Mouse (Mus musculus): ENCODE results near the gene Pts. TPM values are rescaled to one million over a fixed set of nuclear protein-coding genes. Genes with fewer than 3 reads are reported as not detected.

Gene Pts
- polyA plus RNA-seq (2017; shearing (Covaris generic)) = 52.5 TPM

GRCm38 (mm10) chr9:50528293-50528892 is at the start of gene Pts:
Pts (minus strand) TSS chr9:50528724.

GRCm38 (mm10) chr9:50561145-50561917 is 32.8 kb upstream of the Pts start, which contains the start of gene Tex12:
Tex12 (minus strand) TSS chr9:50561325.

GRCm38 (mm10) chr9:50555094-50555446 is 26.5 kb upstream of the Pts start, which contains the start of gene Bco2:
Bco2 (minus strand) TSS chr9:50555181.

GRCm38 (mm10) chr9:50554241-50555093 is 25.9 kb upstream of the Pts start, which contains the start of gene Il18:
Il18 (plus strand) TSS chr9:50554827.

GRCm38 (mm10) chr9:50494311-50494710 is 34.2 kb downstream of the Pts start, which contains the start of gene Plet1:
Plet1 (plus strand) TSS chr9:50494525.

Other genes starting within 250 kb of the Pts start
- gene Rpl10-ps3, start 183.8 kb downstream of the Pts start, polyA plus RNA-seq (2017; shearing (Covaris generic)) = 685 TPM
- not detected for gene Plet1, start 34.2 kb downstream of the Pts start, polyA plus RNA-seq (2017; shearing (Covaris generic))
- 3.7 TPM for gene Il18, start 26.1 kb upstream of the Pts start, polyA plus RNA-seq (2017; shearing (Covaris generic))
- gene Bco2, start 26.5 kb upstream of the Pts start, polyA plus RNA-seq (2017; shearing (Covaris generic)) = 0.17 TPM
- not detected for gene Tex12, start 32.6 kb upstream of the Pts start, polyA plus RNA-seq (2017; shearing (Covaris generic))
- gene Sdhd, start 75.1 kb upstream of the Pts start, polyA plus RNA-seq (2017; shearing (Covaris generic)) = 80.5 TPM
- 54.4 TPM for gene Timm8b, start 75.2 kb upstream of the Pts start, polyA plus RNA-seq (2017; shearing (Covaris generic))
- gene Pih1d2, start 88.6 kb upstream of the Pts start, polyA plus RNA-seq (2017; shearing (Covaris generic)) = not detected
- gene Nkapd1, start 88.7 kb upstream of the Pts start, polyA plus RNA-seq (2017; shearing (Covaris generic)) = 23.9 TPM
- 33.5 TPM for gene Dlat, start 131.1 kb upstream of the Pts start, polyA plus RNA-seq (2017; shearing (Covaris generic))
- not detected for gene Dixdc1, start 210.8 kb upstream of the Pts start, polyA plus RNA-seq (2017; shearing (Covaris generic))
- gene 2310030G06Rik, start 217.8 kb upstream of the Pts start, polyA plus RNA-seq (2017; shearing (Covaris generic)) = not detected
- not detected for gene Cryab, start 222.6 kb upstream of the Pts start, polyA plus RNA-seq (2017; shearing (Covaris generic))
- gene Hspb2, start 223.6 kb upstream of the Pts start, polyA plus RNA-seq (2017; shearing (Covaris generic)) = not detected
- gene Fdxacb1, start 239.5 kb upstream of the Pts start, polyA plus RNA-seq (2017; shearing (Covaris generic)) = 9.1 TPM
- gene Alg9, start 246.3 kb upstream of the Pts start, polyA plus RNA-seq (2017; shearing (Covaris generic)) = 19.0 TPM
- gene 1110032A03Rik, start 246.8 kb upstream of the Pts start, polyA plus RNA-seq (2017; shearing (Covaris generic)) = 10.6 TPM